Mouse (Mus musculus) T-helper 2 cell (primary cell): Measurements from ENCODE around the gene Ssxb2.
"Not testable (repeated sequence)": the region's sequence is repeated elsewhere in the genome, so short reads cannot be mapped to it uniquely, and the experiment has no call there.

Source experiments
- in situ Hi-C: fragments of 300-600 bp; cut with MboI, MseI; formaldehyde crosslinking; loops from one replicate; pipeline ENCODE4 v1.15.1; 2025; ENCODE audit warnings: high pct_unique_total_duplicates

Gene Ssxb2

DNA sequence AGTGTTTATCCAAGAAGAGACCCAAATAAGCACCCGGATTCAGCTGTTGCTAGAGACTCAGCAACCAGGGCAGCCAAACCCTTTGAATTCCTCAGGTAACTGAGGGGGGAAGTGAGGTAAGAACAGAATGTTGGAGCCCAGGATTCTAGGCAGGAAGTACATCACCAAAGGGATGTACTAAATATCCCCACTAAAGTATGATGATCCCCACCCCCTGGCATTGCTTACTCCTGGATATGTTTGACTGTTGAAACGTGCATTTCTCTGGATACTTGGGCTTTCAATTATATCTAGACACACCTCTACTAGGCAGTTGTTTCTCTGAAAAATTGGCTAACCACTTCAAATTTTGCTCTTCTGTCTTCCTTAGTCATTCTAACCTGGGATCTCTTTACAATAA lies at the start of gene Ssxb2:
Ssxb2 (minus strand) TSS at position 101 of the 400 bp plus-strand sequence.
- in situ Hi-C loops = not testable (repeated sequence)

GRCm38 (mm10) chrX:8413005-8413404 lies 48.5 kb downstream of the Ssxb2 start, which contains the start of gene Ssxb1:
Ssxb1 (plus strand) TSS chrX:8413305.
- in situ Hi-C loops = not testable (repeated sequence)
